Mouse (Mus musculus): ENCODE data around the gene Sept12.

Sept12 gene

GRCm38 (mm10) chr16:4974521-4974920 lies 23.1 kb downstream of the Sept12 start:
- DNase-seq (ENCODE audit: low spot score) = no peak

- no peak for DNase-seq (ENCODE audit: low spot score)
Observed at GRCm38 (mm10) chr16:4971626-4972025, 26.0 kb downstream of the Sept12 start.

GRCm38 (mm10) chr16:4969055-4969843 lies 28.4 kb downstream of the Sept12 start:
- no peak for DNase-seq (ENCODE audit: low spot score)

- DNase-seq (ENCODE audit: low spot score) = no peak
Observed at GRCm38 (mm10) chr16:4968426-4968825, 29.2 kb downstream of the Sept12 start.

GRCm38 (mm10) chr16:4965392-4966129 lies 32.1 kb downstream of the Sept12 start:
- DNase-seq (ENCODE audit: low spot score) = no peak

GRCm38 (mm10) chr16:4964731-4965391 lies 32.8 kb downstream of the Sept12 start:
- DNase-seq (ENCODE audit: low spot score) = no peak

GRCm38 (mm10) chr16:4963797-4964709 lies 33.6 kb downstream of the Sept12 start, which contains the start of gene Anks3:
TSS of gene Anks3 (minus strand) at chr16:4964205.
- peak; percentile 92 for DNase-seq (ENCODE audit: low spot score)

GRCm38 (mm10) chr16:4963346-4963745 lies 34.3 kb downstream of the Sept12 start:
- DNase-seq (ENCODE audit: low spot score) = peak; percentile 11

- DNase-seq (ENCODE audit: low spot score) = no peak
Observed at GRCm38 (mm10) chr16:4960260-4960659, 37.4 kb downstream of the Sept12 start.

- no peak for DNase-seq (ENCODE audit: low spot score)
Observed at GRCm38 (mm10) chr16:4957446-4957845, 40.2 kb downstream of the Sept12 start.

GRCm38 (mm10) chr16:4956609-4957008 lies 41.0 kb downstream of the Sept12 start:
- DNase-seq (ENCODE audit: low spot score) = no peak

GRCm38 (mm10) chr16:4947378-4947777 lies 50.3 kb downstream of the Sept12 start:
- DNase-seq (ENCODE audit: low spot score) = no peak

- no peak for DNase-seq (ENCODE audit: low spot score)
Observed at GRCm38 (mm10) chr16:4946155-4946554, 51.5 kb downstream of the Sept12 start.

- no peak for DNase-seq (ENCODE audit: low spot score)
Observed at GRCm38 (mm10) chr16:4945415-4945814, 52.2 kb downstream of the Sept12 start.

- no peak for DNase-seq (ENCODE audit: low spot score)
Observed at GRCm38 (mm10) chr16:4943431-4943830, 54.2 kb downstream of the Sept12 start.

GRCm38 (mm10) chr16:4942868-4943267 lies 54.8 kb downstream of the Sept12 start:
- DNase-seq (ENCODE audit: low spot score) = no peak

GRCm38 (mm10) chr16:4941016-4941415 lies 56.6 kb downstream of the Sept12 start:
- no peak for DNase-seq (ENCODE audit: low spot score)

GRCm38 (mm10) chr16:4940311-4940850 lies 57.3 kb downstream of the Sept12 start:
- DNase-seq (ENCODE audit: low spot score) = no peak

GRCm38 (mm10) chr16:4939412-4939811 lies 58.2 kb downstream of the Sept12 start:
- no peak for DNase-seq (ENCODE audit: low spot score)

GRCm38 (mm10) chr16:4938989-4939388 lies 58.7 kb downstream of the Sept12 start:
- DNase-seq (ENCODE audit: low spot score) = peak; percentile 96

GRCm38 (mm10) chr16:4938461-4938860 lies 59.2 kb downstream of the Sept12 start, which contains the start of gene Nudt16l1:
TSS of gene Nudt16l1 (plus strand) at chr16:4938761.
- no peak for DNase-seq (ENCODE audit: low spot score)

Measured in T-cell, adult 2 months (primary cell).